Mouse (Mus musculus) embryonic facial prominence, embryonic 11.5 days (tissue): ENCODE measurements around the gene Mutyh. TPM values are rescaled to one million over a fixed set of nuclear protein-coding genes. Genes with fewer than 3 reads are reported as not detected.

Experiments
- ATAC-seq: fragments of 200-750 bp; cut with Nextera tagmentation; replicated peaks from 2 replicates; pipeline ENCODE4 v1.8.0; 2017; ENCODE audit warnings: low read depth; ENCODE audit not compliant: insufficient number of reproducible peaks, low FRiP score, low TSS enrichment
- DNase-seq: peaks from one replicate; pipeline ENCODE4 v3.0.0-alpha.2; 2015; ENCODE audit warnings: low spot score
- H3K27ac ChIP-seq: fragments of 300-500 bp; sonication (generic); replicated peaks from 2 replicates; pipeline ENCODE4 v1.5.1; 2014; ENCODE audit warnings: mild to moderate bottlenecking, low read depth, low read length, control low read depth
- H3K27me3 ChIP-seq: fragments of 300-500 bp; sonication (generic); 2 replicates; pipeline ENCODE4 v1.6.1; 2014; ENCODE audit warnings: mild to moderate bottlenecking, low read length, moderate library complexity, mixed read lengths; ENCODE audit not compliant: control insufficient read depth, insufficient read depth
- H3K36me3 ChIP-seq: fragments of 300-500 bp; sonication (generic); replicated peaks from 2 replicates; pipeline ENCODE4 v1.6.1; 2014; ENCODE audit warnings: low read depth, mild to moderate bottlenecking, low read length, moderate library complexity, mixed read lengths; ENCODE audit not compliant: control insufficient read depth, insufficient read depth
- H3K4me1 ChIP-seq: fragments of 300-500 bp; sonication (generic); 2 replicates; pipeline ENCODE4 v1.6.1; 2014; ENCODE audit warnings: low read length, mixed read lengths; ENCODE audit not compliant: control insufficient read depth, insufficient read depth
- H3K4me2 ChIP-seq: fragments of 300-500 bp; sonication (generic); 2 replicates; pipeline ENCODE4 v1.6.1; 2014; ENCODE audit warnings: low read depth, mild to moderate bottlenecking, control low read depth, low read length, moderate library complexity
- H3K4me3 ChIP-seq: fragments of 300-500 bp; sonication (generic); 2 replicates; pipeline ENCODE4 v1.5.1; 2014; ENCODE audit warnings: low read depth, low read length, control low read depth
- H3K9ac ChIP-seq: fragments of 300-500 bp; sonication (generic); replicated peaks from 2 replicates; pipeline ENCODE4 v1.6.1; 2014; ENCODE audit warnings: mild to moderate bottlenecking, control low read depth, low read length
- H3K9me3 ChIP-seq: fragments of 300-500 bp; sonication (generic); replicated peaks from 2 replicates; pipeline ENCODE4 v1.6.1; 2016; ENCODE audit warnings: mild to moderate bottlenecking, low read length, inconsistent platforms, mixed read lengths; ENCODE audit not compliant: control insufficient read depth
- WGBS: fragments of 180-500 bp; shearing (Covaris S2); extraction: QIAGEN DNeasy Blood & Tissue Kit; methylation state at CpG from one replicate; pipeline ENCODE4 v1.1.7; 2014; 5-methylcytosine and 5-hydroxymethylcytosine counted together
- polyA plus RNA-seq: library from polyadenylated mRNA; unstranded; fragments of >200 nt; fragmentation: Nextera tagmentation; extraction: Ambion mirVana; gene quantifications from 2 replicates; pipeline ENCODE4 v1.2.1, GENCODE M21; 2014

Mutyh gene
- 13.9 and 17.7 TPM in 2 replicates for polyA plus RNA-seq

GRCm38 (mm10) chr4:116807197-116808129 lies at the start of gene Mutyh, which contains the start of gene Toe1:
Mutyh (plus strand) TSS chr4:116807723.
Toe1 (minus strand) TSS chr4:116807640.
- WGBS = under 1% methylated on average over 58 of the region's 58 CpGs
- Histone ChIP-seq H3K4me3 (peak within 1 kb of the TSS; percentile 67), H3K9ac (peak within 1 kb of the TSS; percentile 86), H3K4me2 (peak within 1 kb of the TSS; percentile 63), H3K36me3 (no peaks in the 10 kb centered on the region), H3K27me3 (no peaks in the 10 kb centered on the region), H3K27ac (peak within 1 kb of the TSS; percentile 43), H3K9me3 (no peaks in the 10 kb centered on the region), H3K4me1 (peaks cover 4% of the 10 kb centered on the region; the same call in 1 of the 2 replicates)
- DNase-seq (peak; percentile 100), ATAC-seq (peak; percentile 98)

DNA sequence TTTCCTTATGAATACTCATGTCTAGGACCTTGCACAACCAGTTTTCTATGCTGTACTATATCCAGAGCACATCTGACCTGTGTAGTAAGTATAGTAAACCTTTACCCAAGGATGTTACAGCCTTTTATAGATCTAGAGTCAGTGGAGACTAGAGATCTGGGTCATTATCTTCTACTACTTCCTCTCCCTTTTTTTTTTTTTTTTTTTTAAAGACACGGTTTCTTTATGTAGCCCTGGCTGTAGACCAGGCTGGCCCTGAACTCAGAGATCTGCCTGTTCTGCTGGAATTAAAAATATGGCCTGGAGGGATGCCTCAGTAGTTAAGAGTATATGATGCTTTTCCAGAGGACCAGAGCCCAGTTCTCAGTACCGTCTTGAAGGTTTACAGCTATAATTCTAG lies 45.6 kb upstream of the Mutyh start:
- DNase-seq (no peak), ATAC-seq (no peak)
- Histone ChIP-seq H3K9me3 (no peaks in the 10 kb centered on the region), H3K9ac (no peak overlapping the region), H3K27ac (no peak overlapping the region), H3K4me2 (no peak overlapping the region), H3K4me3 (no peak overlapping the region), H3K36me3 (no peaks in the 10 kb centered on the region), H3K4me1 (no peaks in the 10 kb centered on the region), H3K27me3 (no peaks in the 10 kb centered on the region)
- 90% methylated on average over 2 of the region's 2 CpGs for WGBS

DNA sequence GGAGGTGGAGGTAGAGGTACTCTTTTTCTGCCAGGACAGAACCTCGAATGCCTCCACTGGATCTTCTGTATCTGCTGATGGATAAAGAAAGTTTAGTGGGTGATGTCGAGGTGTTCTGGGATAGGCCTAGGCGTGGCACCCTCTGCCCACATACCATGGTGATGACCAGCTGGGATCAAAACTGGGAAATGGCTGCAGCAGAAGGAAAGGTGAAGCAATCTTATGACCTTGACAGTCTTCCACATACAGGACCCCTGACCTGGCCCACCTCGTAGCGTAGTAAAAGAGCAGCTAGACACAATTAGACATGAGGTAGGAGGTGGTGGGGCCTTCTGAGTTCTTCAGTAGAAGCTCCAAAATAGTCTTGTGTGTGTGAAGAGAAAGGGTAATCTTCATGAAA lies 43.5 kb upstream of the Mutyh start:
- 89% methylated on average over 5 of the region's 5 CpGs for WGBS

GRCm38 (mm10) chr4:116768510-116768909 lies 39.0 kb upstream of the Mutyh start:
- Histone ChIP-seq H3K4me3 (no peak overlapping the region), H3K4me1 (no peaks in the 10 kb centered on the region), H3K36me3 (no peaks in the 10 kb centered on the region), H3K4me2 (no peak overlapping the region), H3K27me3 (no peaks in the 10 kb centered on the region), H3K27ac (no peak overlapping the region), H3K9me3 (no peaks in the 10 kb centered on the region), H3K9ac (no peak overlapping the region)
- 85% methylated on average over 5 of the region's 5 CpGs for WGBS
- ATAC-seq = no peak
- no peak for DNase-seq

More for the DNA sequence above, 43.5 kb upstream of the Mutyh start:
- H3K9ac ChIP-seq = no peak overlapping the region
- H3K27me3 ChIP-seq = no peaks in the 10 kb centered on the region
- H3K9me3 ChIP-seq = no peaks in the 10 kb centered on the region
- DNase-seq (no peak), ATAC-seq (no peak)
- no peak overlapping the region for H3K27ac ChIP-seq
- H3K4me3 ChIP-seq = no peak overlapping the region
- H3K4me2 ChIP-seq = no peak overlapping the region
- no peaks in the 10 kb centered on the region for H3K4me1 ChIP-seq
- H3K36me3 ChIP-seq = no peaks in the 10 kb centered on the region

DNA sequence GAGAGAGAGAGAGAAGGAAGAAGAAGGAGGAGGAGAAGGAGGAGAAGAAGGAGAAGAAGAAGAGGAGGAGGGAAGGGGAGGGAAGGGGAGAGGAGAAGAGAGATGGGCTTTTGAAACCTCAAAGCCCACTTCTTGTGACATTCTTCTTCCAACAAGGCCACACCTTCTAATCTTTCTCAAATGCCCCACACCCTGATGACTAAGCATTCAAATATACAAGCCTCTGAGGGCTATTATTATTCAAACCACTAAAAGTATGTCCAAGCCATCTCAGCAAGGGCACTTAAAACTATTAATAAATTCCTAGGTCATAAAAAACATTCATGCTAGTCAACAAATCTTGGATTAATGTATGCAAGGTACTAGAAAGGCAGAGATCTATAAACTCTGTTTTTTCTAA lies 38.5 kb upstream of the Mutyh start:
- ATAC-seq (no peak), DNase-seq (no peak)
- Histone ChIP-seq H3K4me3 (no peak overlapping the region), H3K27me3 (no peaks in the 10 kb centered on the region), H3K36me3 (no peaks in the 10 kb centered on the region), H3K27ac (no peak overlapping the region), H3K9ac (no peak overlapping the region), H3K4me2 (no peak overlapping the region), H3K4me1 (no peaks in the 10 kb centered on the region), H3K9me3 (no peaks in the 10 kb centered on the region)

DNA sequence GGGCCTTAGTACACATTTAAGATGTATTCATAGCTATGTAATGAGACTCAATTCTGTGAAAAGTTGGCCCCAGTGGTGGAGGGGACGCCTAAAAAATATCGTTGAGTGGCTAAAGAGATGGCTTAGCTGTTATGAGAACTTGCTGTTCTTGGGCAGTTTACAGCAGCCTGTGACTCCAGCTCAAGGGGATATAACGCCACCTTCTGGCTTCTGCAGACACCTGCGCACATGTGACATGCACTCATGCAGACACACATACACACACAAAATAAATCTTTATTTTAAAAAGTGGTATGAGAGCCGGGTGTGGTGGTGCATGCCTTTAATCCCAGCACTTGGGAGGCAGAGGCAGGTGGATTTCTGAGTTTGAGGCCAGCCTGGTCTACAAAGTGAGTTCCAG lies 31.1 kb upstream of the Mutyh start:
- no peaks in the 10 kb centered on the region for H3K36me3 ChIP-seq
- no peak overlapping the region for H3K27ac ChIP-seq
- no peaks in the 10 kb centered on the region for H3K9me3 ChIP-seq
- 90% methylated on average over 5 of the region's 5 CpGs for WGBS
- no peak overlapping the region for H3K4me3 ChIP-seq
- H3K4me1 ChIP-seq = no peaks in the 10 kb centered on the region
- no peak for DNase-seq
- no peaks in the 10 kb centered on the region for H3K27me3 ChIP-seq
- no peak for ATAC-seq
- H3K9ac ChIP-seq = no peak overlapping the region
- no peak overlapping the region for H3K4me2 ChIP-seq

DNA sequence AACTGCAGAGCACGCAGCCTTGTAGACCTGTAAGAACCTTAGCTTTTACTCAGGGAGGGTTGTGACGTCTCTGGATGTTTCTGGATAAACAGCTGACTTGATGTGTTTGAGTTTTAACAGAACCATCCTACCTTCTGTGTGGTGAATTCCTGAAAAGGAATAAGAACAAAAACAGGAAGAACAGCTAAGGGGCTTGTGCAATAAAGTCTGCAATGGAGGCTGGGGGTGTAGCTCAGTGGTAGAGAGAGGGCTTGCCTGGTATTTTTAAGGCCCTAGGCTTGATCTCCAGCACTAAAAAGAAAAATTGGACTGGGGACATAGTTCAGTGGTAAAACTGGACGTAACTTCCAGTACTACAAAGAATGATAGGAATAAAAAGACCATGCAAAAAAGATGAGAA lies 30.4 kb upstream of the Mutyh start:
- no peaks in the 10 kb centered on the region for H3K27me3 ChIP-seq
- DNase-seq (no peak), ATAC-seq (no peak)
- H3K4me2 ChIP-seq = no peak overlapping the region
- no peaks in the 10 kb centered on the region for H3K36me3 ChIP-seq
- H3K4me3 ChIP-seq = no peak overlapping the region
- H3K27ac ChIP-seq = no peak overlapping the region
- H3K9me3 ChIP-seq = no peaks in the 10 kb centered on the region
- H3K4me1 ChIP-seq = no peaks in the 10 kb centered on the region
- 90% methylated on average over 3 of the region's 3 CpGs for WGBS
- no peak overlapping the region for H3K9ac ChIP-seq

- H3K9ac ChIP-seq = no peak overlapping the region
- DNase-seq (no peak), ATAC-seq (no peak)
- no peaks in the 10 kb centered on the region for H3K27me3 ChIP-seq
- H3K27ac ChIP-seq = no peak overlapping the region
- no peaks in the 10 kb centered on the region for H3K36me3 ChIP-seq
- H3K4me1 ChIP-seq = no peaks in the 10 kb centered on the region
- no peak overlapping the region for H3K4me3 ChIP-seq
- H3K9me3 ChIP-seq = no peaks in the 10 kb centered on the region
- H3K4me2 ChIP-seq = no peak overlapping the region
- 76% methylated on average over 2 of the region's 2 CpGs for WGBS
These were observed 27.0 kb upstream of the Mutyh start for GRCm38 (mm10) chr4:116780541-116780940.
